Mouse (Mus musculus) megakaryocyte, embryonic 14.5 days (primary cell): Measurements from ENCODE around the gene Fbxl17.

Experiments
- FLI1 ChIP-seq: IDR thresholded peaks from 2 replicates; pipeline ENCODE4 v1.6.1; 2012; ENCODE audit warnings: low read length, inconsistent platforms, mixed read lengths
- GATA1 ChIP-seq: IDR thresholded peaks from 3 replicates; pipeline ENCODE4 v1.6.1; 2012; ENCODE audit warnings: mixed read lengths, low read length, inconsistent platforms, borderline replicate concordance

DNA sequence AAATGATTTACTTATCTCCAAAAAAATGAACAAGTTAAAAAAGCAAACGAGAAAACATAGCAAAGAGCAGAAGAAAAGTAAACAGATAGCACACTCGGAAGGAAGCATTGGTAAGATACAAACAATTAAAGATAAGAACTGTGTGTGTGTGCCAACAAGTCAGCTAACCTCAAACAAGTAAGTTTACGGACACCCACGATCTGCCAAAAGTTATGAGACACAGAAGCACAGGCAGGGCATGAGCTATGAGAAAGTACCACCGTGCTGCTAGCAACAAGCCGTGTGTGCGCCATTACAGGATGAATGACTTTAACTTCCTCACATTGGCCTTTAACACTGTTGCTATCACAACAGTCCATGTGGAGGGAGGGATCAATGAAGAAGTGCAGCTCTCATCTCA, 68.2 kb downstream of the Fbxl17 start:
- TF ChIP-seq GATA1 (no peak), FLI1 (no peak)
